Mouse (Mus musculus) cerebellum, adult 2 months (tissue): ENCODE measurements around the gene 4933430I17Rik.

Source experiments
- CTCF ChIP-seq: fragments of 200-500 bp; IDR thresholded peaks from 2 replicates; pipeline ENCODE4 v1.5.1; 2011; ENCODE audit warnings: low read depth, mild to moderate bottlenecking, control low read depth, low read length, moderate library complexity, borderline replicate concordance; ENCODE audit not compliant: insufficient read depth
- POLR2A ChIP-seq: fragments of 200-500 bp; IDR thresholded peaks from 2 replicates; pipeline ENCODE4 v1.6.1; 2011; ENCODE audit warnings: low read length, control low read depth, borderline replicate concordance; ENCODE audit not compliant: insufficient read depth

DNA sequence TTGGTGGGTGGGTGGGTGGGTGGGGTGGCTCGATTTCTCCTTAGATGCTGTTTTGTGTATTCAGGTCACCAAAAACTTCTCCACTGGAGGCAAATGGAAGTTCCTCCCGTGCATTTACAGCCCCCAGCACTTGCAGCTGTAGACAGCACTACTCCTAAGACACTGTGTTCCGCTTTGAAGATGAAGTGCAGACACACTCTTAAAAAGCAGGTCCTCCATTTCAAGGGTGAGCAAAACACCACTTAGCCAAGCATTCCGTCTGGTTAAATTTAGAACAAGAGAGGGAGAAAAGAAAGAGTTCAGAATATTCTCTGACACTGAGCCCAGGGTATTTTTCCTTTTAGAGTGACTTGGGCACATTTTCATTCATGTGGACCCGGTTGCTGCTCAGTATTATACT lies 44.9 kb downstream of the 4933430I17Rik start:
- no peak for TF ChIP-seq CTCF
- TF ChIP-seq POLR2A: no peak
